Mouse (Mus musculus) cerebellum, adult 11-12 months (tissue): ENCODE measurements around the gene Cep55.

Source experiments
- DNase-seq: peaks from one replicate; pipeline ENCODE4 v3.0.0; 2022

Cep55 gene

DNA sequence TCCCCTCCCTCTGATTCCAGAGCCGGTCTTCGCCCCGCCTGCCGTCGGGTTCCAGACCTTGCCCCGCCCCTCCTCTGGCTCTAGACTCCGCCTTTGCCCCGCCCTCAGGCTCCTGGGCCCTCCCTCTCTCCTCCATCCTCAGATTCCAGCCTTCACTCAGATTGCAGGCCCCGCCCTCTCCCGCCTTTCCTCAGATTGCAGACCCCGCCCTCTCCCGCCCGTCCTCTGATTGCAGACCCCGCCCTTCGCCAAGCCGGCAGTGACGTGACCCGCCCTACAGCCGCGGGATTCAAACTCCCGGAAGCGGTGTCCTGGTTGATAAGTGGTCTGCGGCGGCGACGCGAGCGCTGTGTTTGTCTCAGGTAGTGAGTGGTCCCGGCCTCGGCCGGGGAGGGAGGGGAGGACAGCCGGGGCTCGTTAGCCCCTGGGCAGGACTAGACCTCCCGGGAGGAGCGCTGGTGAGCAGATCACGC lies at the start of gene Cep55:
Gene Cep55 (plus strand): TSS at position 292 of the 473 bp plus-strand sequence.
- DNase-seq: peak; percentile 94

DNA sequence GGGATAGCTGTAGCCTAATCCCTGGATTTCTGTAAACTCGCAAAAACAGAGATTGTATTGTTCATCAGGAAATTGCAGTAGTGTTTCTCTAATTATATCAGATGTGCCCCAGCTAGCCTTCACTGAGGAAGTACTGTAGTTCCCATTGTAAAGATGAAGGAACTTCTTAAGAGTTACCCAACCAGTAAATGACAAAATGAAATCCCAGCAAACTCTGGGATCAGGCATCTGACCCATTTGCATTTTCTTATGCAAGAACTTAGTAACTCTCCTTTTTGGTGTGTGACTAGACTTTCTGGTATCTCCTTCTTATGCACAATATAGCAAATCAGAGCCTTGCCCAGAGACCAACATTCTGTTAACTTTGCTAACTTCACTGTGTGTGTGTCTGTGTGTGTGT lies 43.4 kb upstream of the Cep55 start:
- DNase-seq: no peak

DNA sequence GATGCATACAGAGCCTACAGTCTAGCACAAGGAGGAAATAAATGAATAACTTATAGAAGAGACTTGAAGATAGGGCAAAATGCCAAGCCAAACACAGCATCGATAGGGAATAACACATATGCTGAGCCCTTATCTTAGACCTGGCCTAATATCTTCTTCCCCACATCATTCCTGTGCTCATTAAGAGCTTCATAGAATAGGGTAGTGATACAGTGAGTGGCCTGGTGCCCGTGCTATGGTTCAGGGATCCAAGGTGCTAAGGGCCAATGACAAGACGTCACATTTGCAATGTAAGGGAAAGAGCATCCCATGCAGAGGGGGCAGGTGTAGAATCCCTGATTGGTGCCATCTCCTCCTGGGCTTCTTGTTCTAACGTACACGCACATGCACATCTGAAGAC lies 40.4 kb upstream of the Cep55 start:
- no peak for DNase-seq

DNA sequence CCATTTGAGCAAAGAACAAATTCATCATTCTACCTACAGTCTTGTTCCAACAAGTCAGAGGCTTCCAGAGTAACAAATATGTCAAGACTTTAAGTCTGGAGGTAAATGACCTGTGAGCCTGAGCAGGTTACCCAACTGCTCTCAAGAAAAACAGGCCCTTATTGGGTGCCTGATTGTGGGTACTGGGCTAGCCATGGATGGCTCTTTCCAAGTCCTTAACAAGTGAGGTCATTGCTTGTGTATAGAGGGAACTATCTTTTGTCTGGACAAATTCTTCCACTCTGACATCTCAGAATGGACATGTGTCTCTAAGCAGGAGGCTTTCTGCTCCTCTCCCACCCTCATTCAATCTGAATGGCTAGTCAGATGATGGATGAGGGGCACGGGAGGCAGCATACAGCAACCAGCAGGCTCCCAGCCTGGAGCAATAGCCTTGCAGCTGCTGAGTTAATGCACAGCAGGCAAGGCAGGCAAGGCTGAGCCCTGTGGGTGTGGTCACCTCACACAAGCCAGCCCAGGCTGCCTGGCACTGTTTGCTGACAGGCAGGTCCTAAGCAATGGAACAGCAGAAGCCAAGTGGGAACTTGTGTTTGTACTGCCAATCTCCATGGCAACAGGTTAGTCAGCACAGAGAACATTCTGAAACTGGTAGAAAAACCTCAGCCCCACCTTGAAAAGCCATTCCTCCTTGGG lies 39.5 kb upstream of the Cep55 start:
- no peak for DNase-seq

DNA sequence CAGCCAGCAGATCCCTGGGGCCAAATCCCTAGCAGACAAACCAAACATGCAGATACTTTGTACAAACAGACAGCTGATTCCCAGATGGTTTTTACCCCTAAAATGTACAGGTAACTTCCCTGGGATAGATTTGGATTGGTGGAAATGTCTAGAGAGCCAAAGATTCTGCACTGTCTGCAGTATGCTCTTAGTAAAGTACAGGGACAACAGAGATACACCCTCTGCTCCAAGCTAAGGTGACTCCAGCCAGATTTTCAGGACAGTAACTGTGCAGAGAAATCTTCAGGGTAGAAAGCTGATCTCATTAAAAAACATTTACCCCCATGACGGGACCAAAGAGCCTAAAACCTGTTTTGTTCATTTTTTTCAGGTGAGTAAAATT lies 38.9 kb upstream of the Cep55 start:
- DNase-seq: no peak

DNA sequence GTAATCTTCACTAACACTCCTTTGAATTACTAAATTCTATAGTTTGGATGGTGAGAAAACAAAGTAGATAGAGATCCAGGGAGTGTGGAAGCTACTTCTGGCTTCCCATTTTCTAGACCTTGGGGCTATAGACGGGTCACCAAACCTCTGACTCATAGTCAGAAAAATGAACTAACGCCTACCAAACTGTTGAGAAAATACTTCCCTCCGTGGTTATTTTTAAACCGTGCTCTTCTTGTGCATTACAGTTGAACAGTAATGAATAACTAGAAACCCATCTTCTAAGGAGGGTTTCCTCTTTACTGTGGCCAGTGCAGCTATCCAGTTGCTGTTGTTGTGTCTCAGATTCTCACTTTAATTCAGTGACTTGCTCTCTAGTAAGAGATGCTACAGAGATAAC lies 32.1 kb upstream of the Cep55 start:
- no peak for DNase-seq

DNA sequence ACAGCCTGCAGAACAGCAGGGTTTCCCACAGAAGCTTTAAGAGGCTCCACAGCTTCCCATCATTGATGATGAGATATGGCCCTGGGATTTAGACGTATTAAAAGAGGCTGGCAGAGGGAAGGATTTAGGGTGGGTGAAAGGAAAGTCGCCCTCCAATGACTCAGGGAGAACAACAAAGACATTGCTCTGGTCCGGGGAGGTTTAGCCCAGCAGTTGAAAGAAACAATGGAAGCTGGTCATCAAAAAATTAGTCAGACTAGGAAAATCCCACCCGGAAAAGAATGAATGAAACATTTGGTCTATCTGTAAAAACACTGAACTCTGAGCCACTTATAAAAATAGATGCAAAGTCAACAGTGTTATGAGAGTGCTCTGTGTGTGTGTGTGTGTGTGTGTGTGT lies 31.2 kb upstream of the Cep55 start:
- DNase-seq: no peak

DNA sequence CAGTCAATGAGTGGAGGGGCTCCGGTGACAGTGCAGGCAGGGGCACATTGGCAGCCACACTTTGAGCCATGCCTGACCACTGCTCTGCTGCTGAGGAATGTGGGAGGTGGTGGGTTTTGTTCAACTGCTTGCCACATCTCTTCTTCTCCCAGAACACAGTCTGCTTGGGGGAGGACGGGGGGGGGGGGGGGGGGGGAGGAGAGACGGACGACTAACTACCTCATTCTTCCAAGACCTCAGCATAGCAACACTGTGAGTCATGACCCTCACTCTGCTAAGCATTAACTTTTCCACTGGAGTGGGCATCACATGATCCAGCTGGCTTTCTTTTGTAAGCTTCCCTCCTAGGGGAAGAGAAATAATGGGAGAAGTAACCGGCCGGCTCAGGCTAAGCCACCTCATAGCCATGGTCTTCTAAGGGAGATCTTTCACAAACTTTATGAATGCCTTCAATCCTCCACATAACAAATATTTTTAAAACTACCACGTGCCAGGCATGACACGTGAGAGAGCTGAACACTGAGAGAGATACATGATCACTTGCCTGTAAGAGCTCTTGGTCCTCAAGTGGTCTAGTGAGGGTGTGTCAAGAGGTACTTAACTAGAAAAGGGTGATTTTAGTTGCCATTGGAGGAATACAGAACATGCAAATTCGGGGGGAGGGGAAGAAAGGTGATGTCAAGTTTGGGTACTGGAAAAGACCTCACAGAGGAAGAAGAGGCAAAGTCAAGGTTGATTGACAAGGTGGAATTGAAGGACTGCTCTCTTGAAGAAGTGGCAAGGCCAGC lies 29.4 kb upstream of the Cep55 start:
- no peak for DNase-seq

DNA sequence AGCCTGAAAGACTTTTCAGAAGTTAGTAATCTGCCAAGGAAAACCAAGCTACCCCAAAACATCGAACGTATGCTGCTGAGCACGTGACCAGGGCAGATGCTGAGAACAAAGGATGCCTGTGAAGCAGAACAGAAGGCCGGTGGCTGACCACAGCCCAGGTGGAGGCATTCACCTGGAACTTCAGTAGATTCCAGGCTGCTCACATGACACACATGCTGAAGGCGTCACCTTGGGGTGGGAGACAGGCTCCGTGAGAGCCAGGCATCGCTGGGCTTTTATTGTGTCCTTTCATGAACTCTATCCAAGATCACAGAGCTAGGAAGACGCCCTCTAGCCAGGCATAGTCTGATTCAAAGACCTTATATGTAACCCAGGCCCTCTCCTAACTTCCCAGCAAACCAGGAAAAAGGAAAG lies 28.6 kb upstream of the Cep55 start:
- DNase-seq: no peak

DNA sequence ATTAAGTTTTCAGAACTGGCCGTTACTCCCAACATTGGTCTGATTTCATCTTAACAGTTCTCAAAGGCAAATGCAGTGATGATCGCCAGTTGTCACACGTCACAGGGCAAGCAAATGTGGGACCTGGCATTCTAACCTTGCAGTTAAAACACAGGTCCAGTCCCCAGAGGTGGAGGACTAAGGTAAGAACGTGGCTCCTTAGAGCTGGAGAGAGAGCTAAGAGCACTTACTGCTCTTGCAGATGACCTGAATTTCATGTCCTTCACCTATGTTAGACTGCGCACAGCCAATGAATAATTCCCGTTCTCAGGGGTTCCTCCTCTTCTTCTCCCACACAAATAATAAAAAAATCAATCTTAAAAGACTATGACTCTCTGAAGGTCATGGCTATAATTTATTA lies 27.4 kb upstream of the Cep55 start:
- no peak for DNase-seq

DNA sequence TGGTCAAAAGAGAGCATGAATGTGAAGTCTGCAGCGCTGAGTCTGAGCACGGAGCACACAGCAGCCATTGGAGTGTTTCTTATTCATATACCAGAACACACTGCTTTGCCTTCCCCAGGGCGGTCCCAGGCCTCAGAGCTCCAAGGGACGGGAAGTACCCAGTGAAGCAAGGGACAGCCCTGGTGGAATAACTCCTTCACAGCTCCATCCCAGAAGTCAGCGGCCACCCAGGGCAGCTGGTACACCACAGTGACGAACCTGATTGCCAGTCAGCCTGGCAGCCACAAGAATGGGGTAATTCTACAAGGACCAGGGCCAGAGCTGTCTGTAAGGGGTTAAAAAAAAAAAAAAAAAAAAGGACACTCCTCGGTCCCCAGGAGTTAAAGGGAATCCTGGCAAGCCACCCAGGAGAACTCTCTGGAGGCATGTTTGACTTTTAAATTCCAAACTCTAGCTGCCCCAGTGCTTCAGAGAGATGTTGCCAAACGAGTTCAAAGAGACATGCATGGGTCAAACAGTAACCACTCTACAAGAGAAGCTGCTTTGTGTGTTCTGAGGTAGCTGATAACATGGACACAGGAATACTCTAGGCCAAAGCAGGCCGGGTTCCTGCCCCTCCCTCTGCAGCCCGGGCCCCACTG lies 26.8 kb upstream of the Cep55 start:
- DNase-seq: no peak

DNA sequence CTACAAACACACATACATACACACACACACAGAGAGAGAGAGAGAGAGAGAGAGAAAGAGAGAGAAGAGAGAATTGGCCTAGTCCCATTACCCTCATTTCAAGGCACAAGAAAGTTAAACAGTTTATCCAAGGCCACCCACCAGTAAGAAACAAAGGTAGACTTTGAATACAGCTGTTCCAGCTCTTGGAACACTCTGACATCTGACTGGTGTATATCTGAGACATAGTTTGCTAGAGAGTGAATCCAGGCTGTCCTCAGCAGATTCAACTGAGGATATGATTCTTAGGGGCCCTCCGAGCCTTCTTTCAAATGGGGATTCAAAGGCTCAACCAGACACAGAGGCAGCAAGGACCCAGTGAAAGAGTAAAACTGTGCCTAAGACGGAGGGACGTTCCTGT lies 25.5 kb upstream of the Cep55 start:
- no peak for DNase-seq

DNA sequence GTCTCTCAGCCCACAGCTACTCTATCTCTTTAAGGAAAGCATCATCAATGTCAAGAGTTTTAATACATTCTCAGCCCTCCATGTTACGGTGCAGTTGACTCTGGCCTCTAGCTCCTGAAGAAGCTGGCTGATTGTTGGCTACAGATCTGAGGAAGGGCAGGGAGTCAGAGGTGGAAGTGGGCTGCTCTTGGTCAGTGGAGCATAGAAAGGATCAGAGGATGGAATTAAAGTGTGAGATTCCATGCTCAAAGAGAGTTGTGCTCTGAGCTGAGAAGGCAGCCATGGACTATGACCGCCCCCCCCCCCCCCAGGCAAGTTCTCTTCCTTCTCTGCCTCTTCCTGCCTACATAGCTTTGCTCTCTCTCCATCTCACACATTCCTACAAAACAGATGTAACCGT lies 24.9 kb upstream of the Cep55 start:
- DNase-seq: no peak

DNA sequence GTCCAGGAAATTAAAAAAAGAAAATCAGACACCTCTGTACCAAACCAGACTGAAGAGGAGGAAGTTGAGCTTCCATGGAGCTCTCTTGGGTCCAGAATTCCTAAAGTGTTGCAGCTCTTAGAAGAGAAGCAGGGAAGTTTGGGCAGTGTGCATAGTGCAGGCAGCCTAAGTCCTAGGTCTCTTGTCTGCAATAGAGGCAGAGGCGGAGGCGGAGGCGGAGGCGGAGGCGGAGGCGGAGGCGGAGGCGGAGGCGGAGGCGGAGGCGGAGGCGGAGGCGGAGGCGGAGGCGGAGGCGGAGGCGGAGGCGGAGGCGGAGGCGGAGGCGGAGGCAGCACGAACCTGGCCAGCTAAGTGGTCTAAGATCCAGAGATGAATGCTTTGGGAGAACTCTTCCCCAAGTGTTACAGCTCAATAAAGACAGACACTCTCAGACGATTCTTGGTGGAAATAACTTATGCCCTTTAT lies 24.1 kb upstream of the Cep55 start:
- DNase-seq: no peak

DNA sequence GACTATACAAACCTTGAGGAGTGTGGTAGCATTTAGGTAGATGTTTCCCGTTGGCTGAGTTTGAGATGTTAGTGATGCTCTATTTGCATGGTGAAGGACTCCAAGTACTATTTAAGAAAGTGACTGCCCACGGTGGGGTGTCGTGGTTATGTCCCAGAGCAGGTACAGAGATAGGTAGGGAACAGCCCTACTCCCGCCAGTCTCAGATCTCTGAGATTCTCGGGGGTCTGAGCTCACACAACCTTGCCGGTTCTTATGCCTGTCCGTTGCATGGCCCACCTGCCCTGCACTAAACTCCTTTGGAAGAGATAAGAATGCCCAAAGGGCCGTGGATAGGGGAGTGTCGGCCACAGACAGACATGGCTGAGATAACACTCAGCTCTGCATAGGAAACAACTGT lies 23.7 kb upstream of the Cep55 start:
- no peak for DNase-seq

DNA sequence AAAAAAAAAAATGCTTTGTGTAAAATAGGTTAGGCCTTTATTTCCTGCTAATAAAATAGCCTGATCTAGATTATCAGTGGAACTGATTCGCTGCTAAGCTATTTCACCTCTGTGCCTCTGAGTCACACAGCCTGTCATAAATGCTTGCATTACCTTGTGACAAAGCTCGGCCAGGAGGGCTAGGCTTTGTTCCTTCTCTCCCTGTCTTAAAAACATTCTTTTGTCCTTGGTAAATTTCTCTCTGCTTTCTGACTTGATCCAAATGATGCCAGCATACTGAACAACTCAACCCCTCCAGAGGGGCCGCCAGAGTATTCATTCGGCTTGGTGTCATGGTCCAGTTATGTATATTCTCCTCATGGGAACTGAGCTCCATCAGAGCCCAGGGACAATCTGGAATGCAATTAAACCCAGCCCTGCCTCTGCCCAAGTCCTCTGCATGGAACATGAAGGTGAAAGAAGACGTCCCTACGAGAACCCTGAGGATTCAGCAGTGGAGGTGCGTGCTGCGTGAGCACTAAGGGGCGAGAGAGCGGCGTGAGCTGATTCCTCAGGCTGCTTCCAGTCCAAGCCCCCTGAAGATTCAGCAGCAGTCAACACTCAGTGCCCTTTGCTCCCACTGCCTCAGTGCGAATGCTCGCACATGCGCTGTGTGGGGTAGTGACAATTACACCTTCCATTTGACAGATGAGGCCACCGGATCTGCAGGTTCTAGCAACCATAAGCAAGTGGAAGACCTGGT lies 21.6 kb upstream of the Cep55 start:
- DNase-seq: no peak

DNA sequence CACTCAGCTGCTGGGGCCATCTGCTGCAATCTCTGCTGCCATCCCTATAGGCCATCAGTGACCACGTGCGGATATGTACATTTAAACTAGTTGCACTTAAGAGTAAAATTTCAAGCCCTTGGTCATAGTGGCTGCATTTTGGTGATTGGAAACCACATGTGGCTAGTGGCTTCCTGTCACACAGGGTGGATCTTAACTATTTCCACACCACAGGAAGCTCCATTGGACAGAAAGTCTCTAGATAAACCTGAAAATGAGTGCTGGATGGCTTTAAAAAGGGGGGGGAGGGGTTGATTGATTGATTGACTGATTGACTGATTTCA lies 21.1 kb upstream of the Cep55 start:
- DNase-seq: no peak

DNA sequence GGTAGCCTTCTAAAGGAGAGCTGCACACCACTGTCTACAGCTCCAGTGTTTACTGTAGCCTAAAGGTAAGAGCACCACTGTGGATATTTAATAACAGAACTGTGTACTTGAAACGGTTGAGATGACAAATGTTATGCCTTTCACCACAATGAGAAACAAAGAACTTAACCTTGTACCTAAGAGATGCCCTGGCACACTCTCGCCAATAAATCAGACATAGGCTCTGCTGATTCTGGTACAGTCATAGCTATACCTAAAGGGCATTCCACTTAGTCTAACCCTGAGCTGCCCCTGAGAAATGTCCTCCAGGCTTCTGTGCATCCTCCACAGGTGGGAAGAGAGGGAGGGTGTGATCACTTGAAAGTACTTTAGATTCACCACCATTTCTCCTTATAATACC lies 20.1 kb upstream of the Cep55 start:
- DNase-seq: no peak

DNA sequence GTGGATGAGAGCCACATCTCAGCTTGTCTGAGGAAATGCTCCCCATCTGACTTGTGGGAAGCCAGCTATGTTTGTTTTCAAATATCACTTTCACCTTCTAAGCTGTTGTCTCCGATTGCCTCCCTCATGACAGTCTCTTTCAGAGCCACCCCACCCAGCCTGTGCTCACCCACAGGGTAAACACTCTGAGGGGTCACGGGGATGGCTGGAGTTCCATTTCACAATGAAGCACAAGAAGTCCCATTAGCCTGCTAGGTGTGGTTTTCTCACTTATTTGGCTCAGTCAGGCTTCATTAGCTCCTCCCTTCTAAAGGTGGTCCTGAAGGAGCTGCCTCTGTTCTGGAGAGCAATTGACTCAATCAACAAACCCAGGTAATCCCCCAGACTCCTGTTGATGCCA lies 19.0 kb upstream of the Cep55 start:
- DNase-seq: no peak

DNA sequence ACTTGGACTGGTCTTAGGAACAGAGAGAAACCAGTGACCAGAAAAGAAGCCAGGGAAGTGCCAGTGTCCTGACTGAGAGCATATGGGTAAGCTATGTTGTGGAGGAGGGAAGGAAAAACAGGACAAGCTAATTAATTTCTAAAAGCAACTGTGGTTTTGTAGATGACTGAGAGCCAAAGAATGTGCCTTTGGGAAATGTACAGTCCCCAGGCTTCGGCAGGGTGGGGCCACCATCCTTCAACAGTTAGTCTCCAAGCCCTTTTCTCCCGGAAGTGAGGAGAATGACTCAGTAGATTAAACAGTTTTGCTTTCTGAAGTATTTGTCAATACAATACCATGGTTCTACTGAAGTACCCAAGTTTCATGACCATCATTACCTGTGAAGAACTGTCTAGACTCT lies 16.5 kb upstream of the Cep55 start:
- DNase-seq: no peak

DNA sequence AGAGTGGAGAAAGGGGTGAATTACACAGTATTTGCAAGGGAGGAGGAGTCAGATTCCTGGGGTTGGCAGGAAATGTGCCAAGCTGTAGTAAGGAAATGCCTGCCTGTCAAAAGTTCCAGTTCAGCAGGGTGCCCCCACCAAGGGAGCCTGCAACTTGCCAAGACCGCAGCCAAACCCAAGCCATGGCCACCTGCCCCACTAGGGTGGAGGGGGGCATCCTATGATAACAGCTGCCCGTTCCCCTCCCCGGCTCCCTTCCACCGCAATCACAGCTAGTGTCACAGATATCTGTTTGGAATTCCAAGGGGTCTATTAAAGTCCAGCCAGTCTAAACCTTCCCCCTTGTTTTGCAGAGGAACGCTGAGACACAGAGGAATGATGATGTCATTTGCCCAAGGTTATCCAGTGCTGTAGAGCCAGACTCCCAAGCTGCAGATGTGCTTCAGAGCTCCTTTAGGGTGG lies 12.5 kb upstream of the Cep55 start:
- DNase-seq: no peak

DNA sequence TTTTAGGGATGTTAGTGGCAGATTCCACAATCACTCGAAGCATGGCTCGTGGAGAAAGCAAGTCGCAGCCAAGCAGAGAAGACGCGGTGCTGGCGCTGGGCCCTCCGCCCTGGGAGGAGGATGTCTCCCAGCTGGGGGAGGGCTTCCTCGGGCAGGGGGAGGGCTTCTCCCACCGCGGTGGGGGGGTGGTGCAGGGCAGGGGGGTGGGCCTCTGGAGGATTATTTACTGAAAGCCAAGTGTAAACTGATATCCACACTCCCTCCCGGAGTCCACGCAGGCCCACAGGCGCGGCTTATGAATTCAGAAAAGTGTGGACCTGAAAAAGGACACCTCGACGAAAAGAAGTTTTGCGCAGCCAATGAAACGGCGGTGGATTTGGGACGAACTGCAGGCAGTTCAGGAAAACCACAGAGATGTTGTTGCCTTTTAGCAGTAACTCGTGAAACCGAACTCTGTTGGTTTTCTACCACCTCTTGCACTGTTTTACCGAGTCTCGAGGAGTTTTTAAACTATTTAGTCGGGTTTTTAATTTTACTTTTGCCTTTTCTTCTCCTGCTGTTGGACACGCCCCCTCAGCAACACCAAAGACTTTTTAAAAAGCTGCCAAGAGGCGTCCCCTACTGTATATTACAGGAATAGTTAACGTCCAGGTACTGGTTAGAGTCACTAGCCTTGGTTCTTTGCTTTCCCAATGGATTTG lies 11.4 kb upstream of the Cep55 start, which contains the start of gene Myof:
Gene Myof (minus strand): TSS at position 297 of the 701 bp plus-strand sequence.
- DNase-seq: no peak

DNA sequence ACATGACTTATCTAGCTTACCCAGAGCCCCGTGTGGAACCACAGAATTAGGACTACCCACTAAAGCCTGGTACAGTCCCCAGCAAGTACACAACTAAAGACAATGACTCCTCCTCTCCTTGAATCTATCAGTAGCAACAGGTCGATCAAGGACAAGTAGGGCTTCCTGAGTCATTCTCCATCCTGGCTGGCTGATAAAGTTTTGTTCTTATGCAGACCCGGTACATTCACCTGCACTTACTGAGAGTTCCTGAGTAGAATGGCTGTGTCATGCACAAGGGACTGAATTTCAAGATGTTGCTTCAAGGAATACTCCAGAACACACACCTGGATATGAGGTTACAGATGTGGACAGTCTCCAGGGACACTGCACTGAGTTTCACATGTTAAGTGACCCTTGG lies 9.6 kb upstream of the Cep55 start:
- DNase-seq: no peak
